Mouse (Mus musculus) lung, postnatal 10 days (tissue): ENCODE data around the gene Glce.

Source experiments
- DNase-seq: peaks from one replicate; pipeline ENCODE4 v3.0.0; 2021

Glce gene

DNA sequence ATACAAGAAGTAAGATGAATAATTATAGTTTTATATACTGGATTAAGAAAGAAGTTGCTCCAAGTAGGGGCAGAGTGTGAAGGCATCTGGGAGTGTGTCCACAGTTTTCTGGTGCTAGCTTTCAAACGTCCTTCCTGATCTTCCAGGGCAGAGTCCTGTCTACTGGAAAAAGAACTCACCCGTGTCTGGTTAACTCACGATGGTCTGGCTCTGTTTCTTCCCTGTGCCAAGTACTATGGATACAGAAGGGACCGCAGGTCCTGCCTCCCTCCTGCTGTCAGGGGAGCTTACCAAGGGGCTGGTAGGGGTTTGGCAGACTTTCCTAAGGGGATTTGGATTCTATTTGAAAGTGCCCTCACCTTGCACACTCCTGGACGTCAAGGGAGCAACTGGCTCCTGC lies 97.4 kb downstream of the Glce start:
- DNase-seq: no peak

GRCm38 (mm10) chr9:62023879-62024278 lies 98.6 kb downstream of the Glce start:
- no peak for DNase-seq

DNA sequence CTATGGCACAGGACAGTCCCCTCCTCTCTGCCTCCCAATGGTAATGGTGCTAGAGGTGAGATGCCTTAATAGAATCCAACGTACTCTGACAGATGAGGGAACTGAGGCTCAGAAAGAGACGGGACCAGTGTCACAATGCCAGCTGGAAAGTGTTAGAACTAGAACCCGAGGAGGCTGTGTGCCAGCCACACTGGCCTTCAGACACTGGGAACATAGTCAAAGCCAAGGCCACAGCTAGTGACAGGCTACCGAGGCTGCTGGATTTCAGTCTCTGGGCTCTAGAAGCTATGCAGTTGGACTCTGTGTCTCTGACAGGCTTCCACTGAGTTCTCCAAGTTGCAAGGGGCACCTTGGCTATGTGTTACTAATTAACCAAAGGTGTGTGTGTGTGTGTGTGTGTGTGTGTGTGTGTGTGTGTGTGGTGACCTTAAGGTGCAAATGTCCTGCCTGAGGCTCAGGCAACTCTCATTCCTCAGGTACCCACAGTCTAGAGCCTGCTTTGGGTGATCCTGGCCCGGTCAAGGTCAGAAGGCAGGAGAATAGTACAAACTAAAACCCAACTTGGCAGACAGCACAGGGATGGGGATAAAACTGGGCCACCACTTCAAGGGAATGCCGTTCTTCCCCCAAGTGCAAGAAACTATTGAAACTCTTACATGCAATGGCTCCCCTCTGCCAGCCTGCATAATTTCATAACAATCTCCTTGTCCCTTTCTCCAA lies 99.3 kb downstream of the Glce start:
- no peak for DNase-seq

DNA sequence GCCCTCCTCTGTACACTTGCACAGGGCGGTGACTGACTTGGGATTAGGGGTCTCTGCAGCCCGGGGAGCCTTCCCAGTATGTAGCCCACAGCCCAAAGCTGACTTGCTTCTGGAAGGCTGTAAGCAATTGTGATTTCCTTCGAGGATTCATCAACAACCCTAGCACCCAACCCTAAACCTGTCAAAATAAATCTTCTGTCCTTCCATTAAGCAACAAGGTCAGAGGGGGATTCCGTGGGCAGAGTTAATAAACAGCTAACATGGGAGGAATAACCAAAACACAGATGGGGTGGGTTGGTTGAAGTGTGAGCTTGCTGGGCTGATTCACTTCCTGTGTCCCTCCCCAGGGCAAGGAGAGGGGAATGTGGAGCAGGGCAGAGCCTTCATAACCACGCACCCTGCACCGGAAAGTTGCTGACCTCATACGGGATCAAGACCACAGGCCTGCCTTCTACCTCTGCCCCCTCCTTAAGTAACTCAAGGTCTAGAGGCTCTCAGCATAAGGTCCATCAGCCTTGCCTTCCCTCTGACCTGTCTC lies 100.8 kb downstream of the Glce start:
- DNase-seq: no peak

- no peak for DNase-seq
Measured at GRCm38 (mm10) chr9:62020259-62020658, 102.2 kb downstream of the Glce start.

DNA sequence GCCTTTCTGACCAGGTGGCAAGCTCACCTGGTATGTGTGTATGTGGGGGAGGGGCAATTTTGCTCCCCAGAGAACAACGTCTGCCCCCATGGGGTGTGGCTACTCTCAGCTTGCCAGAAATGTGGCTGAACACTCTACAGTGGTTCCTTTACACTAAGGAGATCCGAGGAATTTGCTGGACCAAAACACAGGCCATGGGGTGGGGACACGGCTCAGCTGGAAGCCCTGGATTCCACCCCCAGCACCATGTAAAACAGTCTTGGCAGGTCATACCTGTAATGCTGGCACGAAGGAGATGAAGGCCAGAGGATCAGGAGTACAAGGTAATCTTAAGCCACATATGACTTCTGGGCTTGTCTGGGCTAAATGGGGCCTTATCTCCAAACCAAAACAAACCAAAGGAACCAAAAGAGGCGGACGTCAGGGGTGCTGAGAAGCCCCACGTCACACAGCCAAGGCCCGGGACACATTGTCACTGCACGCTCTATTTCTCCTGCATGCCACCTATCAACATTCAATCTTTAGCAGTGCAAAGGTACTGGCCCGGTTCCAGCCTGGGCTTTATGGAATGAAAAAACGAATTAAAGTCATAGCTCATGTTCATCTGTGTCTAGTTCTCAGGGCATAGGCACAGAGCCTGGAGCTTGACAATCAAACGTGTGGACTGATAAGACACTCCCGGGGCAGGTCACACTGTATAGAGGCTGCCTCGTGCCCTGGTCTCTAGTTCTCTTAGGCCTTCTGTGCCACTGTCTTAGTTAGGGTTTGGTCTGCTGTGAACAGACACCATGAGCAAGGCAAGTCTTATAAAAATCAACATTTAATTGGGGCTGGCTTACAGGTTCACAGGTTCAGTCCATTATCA lies 104.0 kb downstream of the Glce start:
- DNase-seq: no peak

DNA sequence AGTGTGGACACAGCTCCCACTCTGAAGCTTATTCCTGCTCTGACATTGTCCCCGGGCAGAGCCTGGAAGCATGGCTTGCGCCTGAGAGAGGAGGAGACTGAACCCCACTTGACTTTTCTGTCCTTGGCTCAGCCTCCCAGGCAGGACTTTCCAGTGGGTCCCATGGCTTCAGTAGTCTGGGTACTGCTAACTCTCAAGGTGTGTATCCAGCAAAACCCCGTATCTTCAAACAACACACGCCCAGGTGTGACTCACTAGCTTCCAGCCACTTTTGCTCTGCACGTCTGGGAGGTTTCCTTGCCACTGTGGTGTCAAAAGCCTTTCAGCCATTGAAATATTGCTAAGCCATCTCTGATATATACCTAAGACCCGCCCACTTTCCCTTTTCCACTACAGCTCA lies 105.1 kb downstream of the Glce start:
- DNase-seq: no peak

- no peak for DNase-seq
Measured at GRCm38 (mm10) chr9:62015504-62015903, 107.0 kb downstream of the Glce start.

DNA sequence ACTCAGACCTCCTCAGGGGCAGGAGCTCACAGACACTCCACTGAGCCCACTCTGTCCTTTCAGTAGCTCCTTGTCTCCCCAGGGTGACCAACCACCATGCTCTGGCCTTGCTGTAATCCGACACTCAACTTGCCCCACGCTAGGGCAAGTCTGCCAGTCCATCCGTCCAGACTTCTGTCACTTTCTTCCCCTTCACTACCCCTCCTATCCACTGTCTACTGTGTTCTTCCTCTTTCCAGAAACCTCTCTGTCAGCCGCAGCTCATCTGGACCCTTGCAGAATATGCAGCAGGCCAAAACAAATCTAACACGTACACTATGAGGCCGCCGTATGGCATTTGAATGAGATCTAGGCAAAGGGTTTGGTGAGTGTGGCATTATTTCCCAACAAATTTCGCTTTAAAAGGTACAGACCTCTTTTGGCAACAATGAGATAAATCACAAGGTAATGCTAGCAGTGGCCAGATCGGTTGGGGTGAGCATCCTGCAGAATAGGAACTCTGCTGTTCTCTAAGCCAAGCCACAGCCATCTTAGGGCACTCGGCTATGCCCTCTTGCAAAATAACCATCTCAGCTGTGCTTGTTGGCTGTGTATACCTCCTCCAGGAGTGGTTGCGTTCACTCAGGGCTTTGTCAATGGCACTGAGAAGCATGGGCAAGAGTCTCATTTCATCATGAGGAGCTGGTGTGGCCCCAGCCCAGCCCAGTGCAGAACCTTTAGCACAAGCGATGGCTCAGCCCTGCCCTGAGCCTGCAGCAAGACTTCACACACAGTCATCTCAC lies 108.9 kb downstream of the Glce start:
- DNase-seq: no peak

GRCm38 (mm10) chr9:62008360-62008759 lies 114.1 kb downstream of the Glce start:
- no peak for DNase-seq
